Mouse (Mus musculus) intestine, embryonic 15.5 days (tissue): ENCODE data around the gene Cryba4. TPM values are rescaled to one million over a fixed set of nuclear protein-coding genes. Genes with fewer than 3 reads are reported as not detected.

Experiments used
- ATAC-seq: fragments of 200-750 bp; cut with Nextera tagmentation; 2 replicates; pipeline ENCODE4 v1.8.0; 2017; ENCODE audit warnings: moderate TSS enrichment, moderate library complexity
- H3K27ac ChIP-seq: fragments of 300-500 bp; sonication (generic); 2 replicates; pipeline ENCODE4 v1.5.1; 2015; ENCODE audit warnings: mild to moderate bottlenecking, inconsistent platforms
- H3K27me3 ChIP-seq: fragments of 300-500 bp; sonication (generic); replicated peaks from 2 replicates; pipeline ENCODE4 v1.6.1; 2015; ENCODE audit warnings: inconsistent platforms
- H3K36me3 ChIP-seq: fragments of 300-500 bp; sonication (generic); 2 replicates; pipeline ENCODE4 v1.6.1; 2015; ENCODE audit warnings: inconsistent platforms
- H3K4me1 ChIP-seq: fragments of 300-500 bp; sonication (generic); replicated peaks from 2 replicates; pipeline ENCODE4 v1.6.1; 2015; ENCODE audit warnings: inconsistent platforms
- H3K4me2 ChIP-seq: fragments of 300-500 bp; sonication (generic); replicated peaks from 2 replicates; pipeline ENCODE4 v1.6.1; 2015; ENCODE audit warnings: mild to moderate bottlenecking, inconsistent platforms
- H3K4me3 ChIP-seq: fragments of 300-500 bp; sonication (generic); replicated peaks from 2 replicates; pipeline ENCODE4 v1.5.1; 2015; ENCODE audit warnings: inconsistent platforms
- H3K9ac ChIP-seq: fragments of 300-500 bp; sonication (generic); 2 replicates; pipeline ENCODE4 v1.6.1; 2015; ENCODE audit warnings: inconsistent platforms
- H3K9me3 ChIP-seq: fragments of 300-500 bp; sonication (generic); 2 replicates; pipeline ENCODE4 v1.6.1; 2016; ENCODE audit warnings: inconsistent platforms
- WGBS: fragments of 180-500 bp; shearing (Covaris S2); methylation state at CpG from one replicate; pipeline ENCODE4 v1.1.7; 2015; 5-methylcytosine and 5-hydroxymethylcytosine counted together
- polyA plus RNA-seq: library from polyadenylated mRNA; unstranded; fragments of >200 nt; fragmentation: Nextera tagmentation; extraction: Ambion mirVana; gene quantifications from 2 replicates; pipeline ENCODE4 v1.2.1, GENCODE M21; 2015

Cryba4 gene
- polyA plus RNA-seq, 1 experiment from 2014 or later = 1.7 TPM

DNA sequence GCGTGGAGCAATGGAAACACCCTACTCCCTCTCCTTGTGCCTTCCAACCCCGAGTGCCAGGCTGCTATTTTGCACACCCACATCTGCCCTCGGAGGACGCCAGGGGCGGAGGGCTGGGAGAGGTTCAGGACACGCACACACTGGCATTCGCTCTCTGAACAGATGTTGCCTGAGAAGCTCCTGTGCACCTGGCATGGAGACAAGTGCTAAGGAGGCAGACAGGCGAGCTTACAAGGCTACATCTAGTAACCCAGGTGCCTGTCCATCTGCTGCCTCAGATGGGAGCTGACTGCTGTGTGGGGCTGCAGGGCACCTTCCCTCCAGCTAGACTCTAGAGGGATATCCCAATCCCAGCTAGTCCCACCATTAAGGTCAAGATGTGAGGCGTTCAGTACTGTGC is 4.1 kb upstream of the Cryba4 start:
- no peak overlapping the region for H3K9ac ChIP-seq
- no peak for ATAC-seq
- 81% methylated on average over 9 of the region's 9 CpGs for WGBS
- H3K27me3 ChIP-seq = no peaks in the 10 kb centered on the region
- no peaks in the 10 kb centered on the region for H3K9me3 ChIP-seq
- no peaks in the 10 kb centered on the region for H3K4me1 ChIP-seq
- H3K4me3 ChIP-seq = no peak overlapping the region
- H3K4me2 ChIP-seq = no peak overlapping the region
- no peaks in the 10 kb centered on the region for H3K36me3 ChIP-seq
- H3K27ac ChIP-seq = no peak overlapping the region

DNA sequence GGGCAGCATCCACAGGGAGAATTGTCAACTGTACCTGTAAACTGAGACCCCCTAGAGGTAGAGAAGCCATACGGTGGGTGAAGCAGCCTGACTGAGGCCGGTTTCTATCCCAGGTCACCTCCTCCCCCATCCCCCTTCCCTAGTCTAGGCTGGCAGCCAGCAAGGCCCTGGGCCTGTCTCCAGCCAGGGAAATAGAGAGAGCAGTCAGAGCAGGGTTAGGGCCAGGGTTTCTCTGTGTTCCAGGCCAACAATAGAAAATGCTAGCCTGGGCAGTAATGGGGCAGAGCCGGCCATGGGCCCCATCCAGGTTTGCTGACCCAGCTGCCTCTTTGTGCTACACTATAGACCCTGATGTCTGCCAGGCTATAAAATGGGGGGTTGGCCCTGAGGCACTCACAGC is 3.1 kb upstream of the Cryba4 start, which contains the start of gene Crybb1:
Gene Crybb1 (plus strand): TSS at position 390 of the 400 bp plus-strand sequence.
- Histone ChIP-seq H3K4me1 (no peaks in the 10 kb centered on the region), H3K4me3 (no peak within 1 kb of the TSS), H3K9me3 (no peaks in the 10 kb centered on the region), H3K9ac (no peak within 1 kb of the TSS), H3K27ac (no peak within 1 kb of the TSS), H3K36me3 (no peaks in the 10 kb centered on the region), H3K4me2 (no peak within 1 kb of the TSS), H3K27me3 (no peaks in the 10 kb centered on the region)
- 59% methylated on average over 3 of the region's 3 CpGs for WGBS
- ATAC-seq = no peak

DNA sequence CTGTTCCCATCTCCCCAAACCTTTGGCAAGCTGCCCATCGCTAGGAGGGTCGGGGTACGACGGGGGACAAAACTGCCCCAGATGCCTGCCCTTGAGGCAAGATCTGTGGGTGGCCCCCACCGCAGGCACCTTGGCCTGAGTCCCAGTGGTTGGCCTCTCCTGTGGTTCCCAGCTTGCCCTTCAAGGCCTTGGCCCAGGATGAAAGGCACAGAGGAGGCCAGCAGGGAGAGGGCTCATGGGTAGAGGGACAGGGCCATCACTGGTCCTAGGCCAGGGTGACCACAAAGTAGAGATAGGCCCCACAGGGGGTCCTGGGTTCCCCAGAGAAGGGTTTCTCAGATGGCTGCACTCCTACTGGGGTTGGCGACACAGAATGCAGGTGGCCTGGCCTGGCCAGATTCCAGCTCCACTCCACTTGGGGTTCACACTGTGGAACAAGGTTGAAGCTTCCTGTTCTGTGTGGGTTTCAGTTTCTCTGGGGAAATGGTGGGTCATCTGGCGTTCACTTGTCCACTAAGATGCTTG is 2.0 kb upstream of the Cryba4 start:
- Histone ChIP-seq H3K9me3 (no peaks in the 10 kb centered on the region), H3K4me1 (no peaks in the 10 kb centered on the region), H3K36me3 (no peaks in the 10 kb centered on the region), H3K4me3 (no peak overlapping the region), H3K9ac (no peak overlapping the region), H3K27me3 (no peaks in the 10 kb centered on the region), H3K4me2 (no peak overlapping the region), H3K27ac (0 out of 2 replicates have a peak overlapping the region, but pooled peaks have one; percentile 17)
- no peak for ATAC-seq
- 61% methylated on average over 7 of the region's 7 CpGs for WGBS

DNA sequence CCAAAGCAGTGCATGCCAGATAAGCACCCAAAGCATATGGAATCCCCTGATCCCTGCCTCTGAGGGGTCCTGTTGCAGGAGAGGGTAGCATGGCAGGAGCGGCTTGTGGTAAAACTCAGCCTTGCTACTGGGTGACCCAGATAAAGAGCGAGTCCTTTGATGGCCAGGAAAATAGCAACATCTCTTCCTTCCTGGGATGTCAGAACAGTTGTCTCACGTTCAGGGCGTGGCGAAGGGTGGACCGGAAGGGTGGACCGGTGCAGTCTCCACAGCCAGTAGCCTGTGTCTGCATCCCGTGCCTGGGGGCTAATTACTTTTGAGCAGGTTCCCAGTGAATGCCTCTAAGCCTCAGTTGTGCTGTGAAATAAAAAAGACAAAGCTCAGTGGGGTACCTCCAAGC is 851 bp upstream of the Cryba4 start:
- Histone ChIP-seq H3K9me3 (no peaks in the 10 kb centered on the region), H3K36me3 (no peaks in the 10 kb centered on the region), H3K4me3 (no peak overlapping the region), H3K9ac (no peak overlapping the region), H3K4me2 (no peak overlapping the region), H3K27me3 (no peaks in the 10 kb centered on the region), H3K27ac (no peak overlapping the region), H3K4me1 (no peaks in the 10 kb centered on the region)
- no peak for ATAC-seq
- WGBS = 49% methylated on average over 8 of the region's 8 CpGs

DNA sequence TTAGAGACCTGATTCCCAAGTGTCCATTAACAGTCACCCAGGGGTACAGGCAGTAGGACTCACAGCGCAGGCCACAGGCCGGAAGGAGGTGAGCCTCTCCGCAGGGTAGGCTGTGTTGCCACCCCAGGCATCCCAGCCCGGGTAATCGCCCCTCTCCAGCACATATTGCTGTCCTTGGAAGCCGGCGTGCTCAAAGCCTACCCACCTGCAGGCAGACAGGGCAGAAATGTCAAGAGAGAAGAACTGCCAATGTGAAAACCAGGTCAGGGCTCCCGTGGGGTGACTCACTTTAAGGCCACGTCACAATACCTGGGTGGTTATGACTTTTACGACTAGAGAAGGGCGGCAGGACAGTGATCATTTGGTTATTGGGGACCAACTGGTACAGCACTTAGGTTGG is 3.2 kb downstream of the Cryba4 start:
- no peaks in the 10 kb centered on the region for H3K9me3 ChIP-seq
- H3K4me2 ChIP-seq = no peak overlapping the region
- no peak overlapping the region for H3K9ac ChIP-seq
- no peak overlapping the region for H3K4me3 ChIP-seq
- no peak overlapping the region for H3K27ac ChIP-seq
- WGBS = 76% methylated on average over 11 of the region's 11 CpGs
- ATAC-seq = no peak
- H3K36me3 ChIP-seq = no peaks in the 10 kb centered on the region
- peaks cover 4% of the 10 kb centered on the region; the same call in 1 of the 2 replicates for H3K4me1 ChIP-seq
- H3K27me3 ChIP-seq = no peaks in the 10 kb centered on the region

DNA sequence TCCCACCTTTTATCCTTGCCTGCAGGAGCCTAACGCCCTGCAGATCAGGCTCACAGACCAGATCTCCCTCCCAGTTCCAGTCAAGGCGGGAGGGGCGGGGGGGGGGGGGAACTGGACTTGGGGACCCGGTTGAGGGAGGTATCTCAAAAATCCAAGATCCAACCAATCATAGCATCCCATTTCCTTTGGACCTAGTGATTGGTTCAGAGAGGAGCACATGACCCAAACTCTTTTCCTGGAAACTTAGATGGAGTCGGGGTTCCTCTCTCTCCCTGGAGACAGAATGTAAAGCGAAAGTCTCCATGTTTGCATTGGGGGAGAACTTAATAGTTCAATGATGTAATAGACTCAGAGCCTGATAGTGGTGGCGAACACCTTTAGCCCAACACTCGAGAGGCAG is 4.9 kb downstream of the Cryba4 start:
- WGBS = 47% methylated on average over 8 of the region's 8 CpGs
- Histone ChIP-seq H3K4me3 (no peak overlapping the region), H3K4me2 (no peak overlapping the region), H3K27ac (no peak overlapping the region), H3K4me1 (peaks cover 4% of the 10 kb centered on the region; the same call in 1 of the 2 replicates), H3K9ac (no peak overlapping the region), H3K9me3 (no peaks in the 10 kb centered on the region), H3K27me3 (no peaks in the 10 kb centered on the region), H3K36me3 (no peaks in the 10 kb centered on the region)
- ATAC-seq = no peak

DNA sequence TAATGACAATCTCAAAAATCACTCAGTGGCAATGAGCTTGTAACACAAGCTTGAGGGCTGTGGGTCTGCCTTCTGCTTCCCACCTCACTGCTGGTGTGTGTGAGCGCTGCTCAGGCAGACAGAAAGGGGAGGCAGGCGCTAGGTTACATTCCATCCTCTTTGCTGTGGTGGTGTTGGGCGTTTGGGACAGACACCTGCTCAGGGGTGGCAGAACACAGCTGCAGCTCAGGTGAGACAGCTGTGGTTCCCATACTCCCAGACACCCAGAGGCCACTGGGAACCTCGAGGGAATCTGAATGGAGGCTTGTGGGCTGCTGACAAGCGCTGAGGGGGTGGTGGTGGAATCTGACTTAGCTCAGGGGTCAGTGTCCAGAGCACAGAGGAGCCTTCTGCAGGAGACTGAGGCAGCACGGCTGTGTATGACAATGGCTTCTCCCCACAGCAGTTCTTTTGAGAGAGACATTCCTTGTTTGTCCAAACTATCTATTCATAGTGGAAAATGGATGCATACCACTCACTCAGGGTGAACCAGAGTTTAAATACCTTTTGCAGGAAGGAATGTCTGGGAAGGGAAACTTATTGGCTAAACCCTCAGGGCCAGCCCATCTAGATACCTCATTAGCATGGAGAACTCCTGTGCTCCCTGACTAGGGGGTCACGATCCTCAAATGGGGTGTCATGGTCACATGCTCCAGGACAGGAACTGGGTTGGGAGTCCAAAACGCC is 7.3 kb downstream of the Cryba4 start:
- Histone ChIP-seq H3K27me3 (no peaks in the 10 kb centered on the region), H3K4me2 (no peak overlapping the region), H3K4me3 (no peak overlapping the region), H3K27ac (no peak overlapping the region), H3K36me3 (no peaks in the 10 kb centered on the region), H3K9ac (no peak overlapping the region), H3K9me3 (no peaks in the 10 kb centered on the region), H3K4me1 (peaks cover 10% of the 10 kb centered on the region)
- no peak for ATAC-seq
- 49% methylated on average over 8 of the region's 8 CpGs for WGBS

DNA sequence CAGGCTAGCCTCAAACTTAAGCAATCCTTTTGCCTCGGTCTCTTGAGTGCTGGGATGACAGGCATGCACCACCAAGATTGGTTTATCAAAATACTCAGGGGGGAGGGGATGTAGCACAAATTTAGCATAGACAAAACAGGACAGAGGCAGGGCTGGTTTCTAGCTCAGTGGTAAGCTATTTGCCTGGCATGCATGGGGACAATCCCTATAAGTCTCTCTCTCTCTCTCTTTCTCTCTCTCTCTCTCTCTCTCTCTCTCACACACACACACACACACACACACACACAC is 8.1 kb downstream of the Cryba4 start:
- 69% methylated on average over 1 of the region's 1 CpGs for WGBS
- Histone ChIP-seq H3K27ac (no peak overlapping the region), H3K4me2 (no peak overlapping the region), H3K9ac (no peak overlapping the region), H3K27me3 (no peaks in the 10 kb centered on the region), H3K4me3 (no peak overlapping the region), H3K4me1 (peaks cover 11% of the 10 kb centered on the region), H3K36me3 (no peaks in the 10 kb centered on the region), H3K9me3 (no peaks in the 10 kb centered on the region)
- ATAC-seq = no peak

DNA sequence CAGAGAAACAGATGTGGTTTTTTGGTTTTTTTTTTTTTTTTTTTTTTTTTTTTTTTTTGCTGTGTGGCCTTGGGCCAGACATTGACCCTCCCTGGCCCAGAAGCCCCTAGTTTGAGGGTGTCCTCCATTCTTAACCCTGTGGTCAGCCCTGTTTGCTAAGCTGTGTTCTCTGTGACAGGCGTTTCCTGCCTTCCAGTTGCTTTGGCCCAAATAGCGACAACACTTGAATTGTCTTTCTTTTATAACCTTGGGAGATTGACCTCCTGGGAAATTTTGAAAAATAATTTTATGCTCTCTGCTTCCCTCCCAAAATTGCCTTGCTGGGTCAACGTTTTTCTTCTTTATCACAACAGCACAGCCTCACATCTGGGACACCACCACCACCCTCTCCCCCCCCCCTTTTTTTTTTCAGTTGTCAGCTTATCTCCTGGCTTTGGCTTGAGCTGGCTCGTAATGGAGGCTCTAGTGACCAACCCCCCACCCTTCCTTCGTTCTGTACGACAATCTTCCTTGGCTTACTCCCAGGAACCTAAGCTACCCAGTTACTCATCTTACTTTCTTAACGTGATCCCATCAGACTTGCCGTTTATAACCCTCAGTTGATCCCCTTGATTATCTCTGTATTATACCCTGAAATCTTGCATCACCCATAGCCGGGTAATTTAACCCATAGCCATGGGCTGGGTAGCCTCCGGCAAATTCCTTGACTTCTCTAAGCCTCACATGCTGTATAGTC is 8.6 kb downstream of the Cryba4 start:
- Histone ChIP-seq H3K36me3 (no peaks in the 10 kb centered on the region), H3K27ac (no peak overlapping the region), H3K4me2 (no peak overlapping the region), H3K4me1 (peaks cover 15% of the 10 kb centered on the region), H3K9ac (no peak overlapping the region), H3K27me3 (no peaks in the 10 kb centered on the region), H3K4me3 (no peak overlapping the region), H3K9me3 (no peaks in the 10 kb centered on the region)
- ATAC-seq = no peak
- 54% methylated on average over 10 of the region's 10 CpGs for WGBS

DNA sequence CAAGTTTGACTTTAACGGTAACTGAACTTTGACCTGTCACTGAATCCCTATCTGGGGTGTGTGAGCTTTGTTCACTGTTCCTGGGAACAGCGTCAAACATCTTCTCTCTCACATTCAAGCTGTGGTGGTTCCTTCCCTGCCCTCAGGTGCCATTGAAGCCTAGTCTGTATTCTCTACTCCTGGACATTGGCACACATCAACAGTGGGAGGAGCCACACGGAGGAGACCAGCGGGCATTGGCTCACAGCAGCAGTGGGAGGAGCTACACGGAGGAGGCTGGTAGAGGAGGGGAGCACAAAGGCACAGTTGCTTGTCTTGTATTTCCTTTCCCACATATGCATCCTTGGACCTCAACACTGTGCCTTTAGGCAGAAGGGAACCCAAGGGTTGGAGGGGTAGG is 9.3 kb downstream of the Cryba4 start:
- peak; percentile 40 for ATAC-seq
- H3K4me3 ChIP-seq = no peak overlapping the region
- H3K27ac ChIP-seq = no peak overlapping the region
- no peaks in the 10 kb centered on the region for H3K27me3 ChIP-seq
- WGBS = 43% methylated on average over 5 of the region's 5 CpGs
- H3K9ac ChIP-seq = no peak overlapping the region
- no peaks in the 10 kb centered on the region for H3K36me3 ChIP-seq
- H3K4me1 ChIP-seq = peaks cover 15% of the 10 kb centered on the region
- H3K9me3 ChIP-seq = no peaks in the 10 kb centered on the region
- H3K4me2 ChIP-seq = no peak overlapping the region

DNA sequence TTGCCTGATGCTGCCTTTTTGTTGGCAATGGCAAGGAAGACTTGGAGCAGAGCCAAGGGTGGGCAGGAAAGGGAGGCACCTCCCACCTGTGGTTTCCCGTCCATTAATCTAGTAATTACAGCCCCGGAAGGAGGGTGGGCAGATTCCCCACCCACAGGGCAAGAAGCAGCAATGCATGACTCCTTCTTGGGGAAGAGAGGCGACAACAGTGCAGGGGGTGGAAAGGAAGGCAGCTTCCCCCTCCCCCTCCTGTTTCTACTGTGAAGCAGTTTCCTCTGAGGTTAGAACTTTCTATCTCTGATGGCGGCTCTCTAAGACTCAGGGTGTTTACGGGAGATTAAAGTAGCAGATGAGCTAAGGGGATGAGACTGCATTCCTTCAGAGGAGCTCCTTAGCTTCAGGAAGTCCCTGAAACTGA is 9.9 kb downstream of the Cryba4 start:
- no peak for ATAC-seq
- Histone ChIP-seq H3K4me3 (no peak overlapping the region), H3K36me3 (no peaks in the 10 kb centered on the region), H3K27me3 (no peaks in the 10 kb centered on the region), H3K4me2 (no peak overlapping the region), H3K9me3 (no peaks in the 10 kb centered on the region), H3K4me1 (peaks cover 19% of the 10 kb centered on the region), H3K9ac (no peak overlapping the region), H3K27ac (no peak overlapping the region)
- WGBS = 65% methylated on average over 5 of the region's 5 CpGs

DNA sequence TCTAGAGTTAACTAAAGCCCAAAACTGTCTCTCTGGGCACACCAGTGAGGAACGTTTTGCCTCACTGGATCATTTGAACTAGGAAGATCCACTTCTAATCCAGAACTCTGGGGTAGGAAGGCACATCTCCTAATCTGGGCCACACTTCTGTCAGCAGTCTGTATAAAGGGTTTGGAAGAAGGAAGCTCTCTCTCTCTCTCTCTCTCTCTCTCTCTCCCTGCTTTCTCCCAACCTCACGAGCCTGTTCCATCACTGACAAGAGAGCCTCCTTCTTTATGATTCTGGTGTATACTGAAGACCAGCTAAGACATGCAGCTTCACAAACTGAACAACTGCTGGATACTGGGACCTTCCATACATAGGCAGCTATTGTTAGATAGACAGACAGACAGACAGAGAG is 10.5 kb downstream of the Cryba4 start:
- peaks cover 23% of the 10 kb centered on the region for H3K4me1 ChIP-seq
- H3K9ac ChIP-seq = no peak overlapping the region
- H3K9me3 ChIP-seq = no peaks in the 10 kb centered on the region
- H3K27me3 ChIP-seq = no peaks in the 10 kb centered on the region
- 79% methylated on average over 2 of the region's 2 CpGs for WGBS
- H3K36me3 ChIP-seq = no peaks in the 10 kb centered on the region
- H3K4me2 ChIP-seq = no peak overlapping the region
- ATAC-seq = no peak
- no peak overlapping the region for H3K4me3 ChIP-seq
- no peak overlapping the region for H3K27ac ChIP-seq

DNA sequence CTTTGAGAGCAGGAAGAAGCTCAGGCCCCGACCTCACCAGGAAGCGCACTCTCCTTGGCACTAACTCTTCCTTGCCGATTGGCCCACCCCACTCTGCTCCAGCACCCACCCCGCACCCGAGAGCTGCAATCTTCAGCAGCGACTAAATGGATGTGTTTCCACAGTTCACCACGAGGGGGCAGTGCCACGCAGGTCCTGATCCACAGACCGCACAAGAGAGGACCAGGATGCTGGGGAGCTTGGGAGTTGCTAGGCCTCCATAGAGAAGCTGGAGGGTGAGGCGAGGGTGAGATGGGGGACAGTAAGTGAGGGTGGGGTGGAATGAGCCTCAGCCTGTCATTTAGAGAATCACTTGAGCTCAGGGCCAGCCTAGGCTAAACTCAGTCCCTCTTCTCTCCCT is 11.6 kb downstream of the Cryba4 start:
- Histone ChIP-seq H3K36me3 (no peaks in the 10 kb centered on the region), H3K4me2 (peak overlapping the region; percentile 37), H3K27ac (no peak overlapping the region), H3K27me3 (no peaks in the 10 kb centered on the region), H3K4me3 (0 out of 2 replicates have a peak overlapping the region, but pooled peaks have one; percentile 11), H3K9ac (no peak overlapping the region; the same call in 1 of the 2 replicates), H3K4me1 (peaks cover 23% of the 10 kb centered on the region), H3K9me3 (no peaks in the 10 kb centered on the region)
- peak; percentile 48 for ATAC-seq
- 2% methylated on average over 10 of the region's 10 CpGs for WGBS
